Mouse (Mus musculus): ENCODE results near the gene Gm12886. TPM values are rescaled to one million over a fixed set of nuclear protein-coding genes. Genes with fewer than 3 reads are reported as not detected.

Gm12886 gene
- total RNA-seq (2021), result not detected

- DNase-seq, result no peak
Observed at GRCm38 (mm10) chr4:121422999-121423398, at the start of gene Gm12886. Gene Gm12886, minus strand, starts transcription at chr4:121423099.

Other genes with a start within 250 kb of the Gm12886 start
- 10 to 100 TPM; 22.0 to 23.1 TPM for gene Rlf, start 208.0 kb downstream of the Gm12886 start, total RNA-seq (2021)
- gene Gm12888, start 98.2 kb downstream of the Gm12886 start, total RNA-seq (2021), result not detected
- not detected for gene Gm12887, start 199.0 kb upstream of the Gm12886 start, total RNA-seq (2021)